Mouse (Mus musculus): ENCODE results near the gene Igsf8.

Igsf8 gene

DNA sequence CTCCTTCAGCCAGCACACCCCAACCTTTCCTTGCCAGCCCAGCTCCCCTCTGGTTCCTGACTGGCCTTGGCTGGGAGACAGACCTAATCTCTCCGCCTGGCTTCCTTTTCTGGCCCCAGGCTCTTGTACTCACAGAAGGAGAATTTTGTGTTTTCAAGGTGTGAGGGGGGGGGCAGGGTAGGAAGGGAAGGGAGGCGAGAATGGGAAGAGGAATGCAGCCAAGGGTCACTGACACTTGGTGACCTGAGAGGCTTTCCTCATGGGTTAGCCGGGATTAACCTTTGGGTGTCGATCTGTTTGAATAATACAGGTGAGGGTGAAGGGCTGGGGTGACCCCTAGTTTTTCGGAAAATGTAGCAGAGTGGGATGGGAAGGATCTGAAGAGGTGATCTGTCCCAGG is 12.7 kb downstream of the Igsf8 start:
- no peak for DNase-seq

GRCm38 (mm10) chr1:172274547-172274946 is 13.1 kb downstream of the Igsf8 start:
- DNase-seq = no peak

DNA sequence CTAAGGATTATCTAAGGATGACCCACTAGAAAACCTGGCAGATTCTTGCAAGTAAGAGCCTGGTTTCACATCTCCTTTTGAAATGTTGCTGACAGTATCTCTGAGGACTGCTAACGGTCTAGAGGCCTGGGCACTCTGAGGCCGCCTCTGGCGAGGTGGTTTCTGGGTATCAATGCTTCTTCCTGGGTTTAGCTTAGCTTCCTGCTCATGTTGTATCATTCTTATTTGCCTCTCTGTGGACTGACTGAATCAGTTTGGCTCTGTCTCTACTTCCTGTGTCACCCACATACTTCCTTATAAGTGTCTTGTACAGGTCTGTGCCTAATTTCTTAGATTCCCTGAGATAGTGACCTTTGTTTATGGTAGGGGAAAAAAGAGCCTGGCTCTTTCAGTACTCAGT is 15.7 kb downstream of the Igsf8 start:
- no peak for DNase-seq

- no peak for DNase-seq
These were observed 16.9 kb downstream of the Igsf8 start for GRCm38 (mm10) chr1:172278328-172278727.

DNA sequence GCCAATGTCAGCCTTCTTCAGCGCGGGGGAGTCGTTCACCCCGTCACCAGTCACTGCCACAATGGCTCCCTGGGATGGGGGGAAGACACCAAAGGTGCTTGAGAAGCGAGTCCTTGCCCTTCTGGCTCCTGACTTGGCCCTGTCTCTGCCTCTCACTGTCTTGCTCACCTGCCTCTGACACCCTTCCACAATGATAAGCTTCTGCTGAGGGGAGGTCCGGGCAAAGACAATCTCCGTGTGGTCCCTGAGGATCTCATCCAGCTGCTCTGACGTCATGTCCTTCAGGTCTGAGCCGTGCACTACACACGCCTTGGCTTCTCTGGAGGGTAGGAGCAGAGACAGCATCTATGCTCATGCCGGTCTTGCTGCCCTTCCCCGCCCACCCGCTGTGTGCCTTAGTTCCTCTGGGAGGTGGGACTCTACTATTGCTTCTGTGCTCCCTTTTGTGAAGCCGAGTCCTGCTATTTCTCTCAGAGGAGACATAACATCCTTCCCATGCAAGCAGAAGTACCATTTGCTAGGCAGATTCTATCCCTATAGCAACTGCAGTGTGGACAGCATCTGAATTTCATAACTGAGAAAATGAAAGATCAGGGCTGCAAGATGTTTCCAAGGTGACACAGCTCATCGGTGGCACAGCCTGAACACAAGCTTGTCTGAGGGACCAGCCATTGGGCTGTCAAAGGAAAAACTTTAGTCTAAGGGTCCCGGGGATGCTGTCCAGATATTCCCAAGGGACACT is 18.5 kb downstream of the Igsf8 start:
- DNase-seq = no peak

DNA sequence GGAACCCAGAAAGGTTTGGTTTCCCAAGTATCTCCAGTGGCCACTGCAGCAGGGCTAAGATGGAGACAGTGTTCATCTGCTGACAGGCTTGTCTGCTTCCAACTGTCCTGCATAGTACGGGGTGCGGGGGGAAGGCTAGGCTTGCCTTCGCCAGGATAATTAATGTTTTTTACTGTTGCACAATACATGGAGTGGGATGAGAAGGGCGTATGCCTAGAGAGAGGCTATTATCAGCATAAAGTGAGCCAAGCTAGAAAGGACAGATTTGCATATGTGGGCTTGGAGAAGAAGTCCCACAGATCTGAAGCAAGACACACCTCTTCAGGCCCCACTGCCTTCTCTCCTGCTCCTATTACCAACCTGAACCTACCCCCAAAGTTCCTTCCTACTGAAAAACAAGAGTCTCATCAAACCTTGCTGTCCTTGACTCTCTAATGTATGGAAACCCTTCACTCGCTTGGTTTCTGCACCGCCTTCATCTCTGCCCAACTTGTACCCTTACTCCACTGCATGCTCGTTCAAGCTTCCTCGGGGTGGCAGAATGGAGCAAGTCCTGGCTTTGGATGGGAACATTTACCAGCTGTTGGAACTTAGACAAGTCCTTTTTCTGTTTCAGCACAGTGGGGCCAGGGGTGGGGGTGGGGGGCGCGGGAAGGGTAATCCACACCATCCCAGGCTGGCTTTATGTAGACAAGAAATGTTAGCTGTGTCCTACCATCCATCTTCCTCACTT is 20.2 kb downstream of the Igsf8 start:
- DNase-seq = no peak

DNA sequence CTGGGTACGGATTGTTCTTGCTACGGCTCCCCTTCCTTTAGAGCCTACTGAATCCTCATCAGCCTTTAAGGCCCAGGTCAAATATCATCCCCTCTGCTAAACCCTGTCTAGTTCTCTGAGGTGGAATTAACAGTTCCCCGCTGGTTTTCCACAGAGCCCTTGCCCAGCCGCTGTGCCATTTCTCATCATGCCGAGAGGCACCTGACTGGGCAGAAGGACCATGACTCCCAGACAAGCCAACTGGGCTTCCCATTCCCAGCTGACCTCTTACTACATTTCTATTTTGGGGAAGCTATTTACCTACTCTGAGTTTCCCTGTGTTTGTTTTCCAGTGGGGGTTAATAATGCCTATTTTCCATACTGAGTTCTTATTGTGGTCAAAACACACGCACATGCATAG is 21.6 kb downstream of the Igsf8 start:
- DNase-seq = no peak

GRCm38 (mm10) chr1:172284221-172284620 is 22.8 kb downstream of the Igsf8 start:
- DNase-seq = no peak

DNA sequence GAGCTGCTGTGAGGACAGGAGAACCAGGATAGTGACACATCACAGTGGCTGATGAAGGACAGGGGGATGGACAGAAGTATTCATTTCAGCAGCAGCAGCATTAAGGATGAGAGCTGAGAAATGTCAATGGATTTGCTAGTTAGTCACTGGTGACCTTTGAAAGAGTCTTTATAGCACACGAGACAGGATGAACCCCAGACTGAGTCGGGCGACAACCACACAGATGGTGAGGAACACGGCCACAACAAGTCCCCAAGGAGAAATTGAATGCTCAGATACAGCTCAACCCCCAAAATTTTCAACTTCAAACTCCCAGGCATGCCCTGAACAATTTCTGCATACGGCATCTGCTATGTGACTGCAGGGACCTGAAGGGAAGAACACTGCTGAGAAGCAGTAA is 25.3 kb downstream of the Igsf8 start:
- DNase-seq = no peak

DNA sequence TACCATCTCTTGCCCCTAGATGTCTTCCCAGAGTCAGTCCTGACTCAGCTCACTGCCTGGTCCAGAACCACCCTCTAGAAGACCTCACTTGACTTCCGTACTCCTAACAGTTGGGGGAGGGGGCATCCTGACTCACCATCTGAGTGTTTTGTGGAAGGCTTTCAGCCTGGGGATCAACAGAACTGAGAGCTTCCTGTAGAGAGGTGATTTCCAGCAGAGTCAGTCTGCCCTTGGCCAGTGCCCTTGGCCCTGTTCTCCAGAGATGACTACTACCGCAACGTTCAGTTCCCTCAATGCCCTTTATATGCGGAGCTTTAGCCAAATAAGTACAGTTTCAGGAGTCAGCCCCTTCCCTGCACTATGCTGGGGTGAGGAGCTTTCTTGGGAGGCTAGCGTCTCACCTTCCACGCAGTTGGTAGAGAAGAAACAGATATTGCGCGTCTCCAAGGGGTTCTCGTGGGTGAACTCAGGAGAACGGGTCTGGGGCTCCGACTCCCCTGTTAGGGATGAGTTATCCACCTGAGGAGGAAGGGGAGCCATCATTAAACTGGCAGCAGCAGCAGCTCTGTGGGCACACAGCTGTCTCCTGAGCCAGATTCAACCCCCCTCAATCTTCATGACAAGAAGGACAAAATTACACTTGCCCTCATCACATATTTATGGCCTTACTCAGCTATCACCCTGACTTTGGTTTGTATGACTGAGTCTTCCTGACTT is 27.6 kb downstream of the Igsf8 start:
- no peak for DNase-seq

DNA sequence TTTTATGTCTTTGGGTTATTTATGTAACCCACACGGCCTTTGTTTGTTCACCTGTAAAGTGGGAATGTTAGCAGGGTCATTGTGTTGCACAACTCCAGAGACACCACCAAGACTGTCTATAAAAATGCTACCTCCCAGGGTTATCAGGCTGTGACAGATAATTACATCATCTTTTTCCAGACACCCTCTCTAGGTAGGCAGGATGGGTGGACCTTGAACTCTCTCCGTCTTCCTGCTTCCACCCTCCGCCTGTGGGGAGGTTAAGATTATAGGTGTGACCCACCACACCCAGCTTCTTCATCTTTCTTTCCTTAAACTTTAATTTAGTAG is 28.1 kb downstream of the Igsf8 start:
- DNase-seq = no peak

- no peak for DNase-seq
These were observed 31.4 kb downstream of the Igsf8 start for GRCm38 (mm10) chr1:172292880-172293279.

DNA sequence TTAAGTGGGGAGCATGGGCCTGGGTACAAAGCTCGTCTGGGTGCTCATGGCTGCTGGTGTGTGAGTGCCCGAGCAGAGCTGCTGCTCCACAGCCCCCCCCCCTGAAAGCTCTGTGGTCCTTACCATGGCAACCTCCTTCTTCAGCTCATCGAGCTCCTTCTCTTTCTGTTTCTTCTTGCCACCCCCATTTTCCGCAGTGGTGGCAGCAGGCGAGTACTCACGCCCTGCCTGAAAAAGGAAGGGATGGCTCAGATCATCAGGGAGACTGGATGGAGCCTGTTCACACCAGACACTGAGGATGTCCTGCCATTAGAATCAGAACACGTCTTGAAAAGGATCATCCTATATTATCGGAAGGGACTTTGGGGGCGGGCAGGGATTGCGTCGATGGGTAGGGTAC is 32.0 kb downstream of the Igsf8 start:
- no peak for DNase-seq

DNA sequence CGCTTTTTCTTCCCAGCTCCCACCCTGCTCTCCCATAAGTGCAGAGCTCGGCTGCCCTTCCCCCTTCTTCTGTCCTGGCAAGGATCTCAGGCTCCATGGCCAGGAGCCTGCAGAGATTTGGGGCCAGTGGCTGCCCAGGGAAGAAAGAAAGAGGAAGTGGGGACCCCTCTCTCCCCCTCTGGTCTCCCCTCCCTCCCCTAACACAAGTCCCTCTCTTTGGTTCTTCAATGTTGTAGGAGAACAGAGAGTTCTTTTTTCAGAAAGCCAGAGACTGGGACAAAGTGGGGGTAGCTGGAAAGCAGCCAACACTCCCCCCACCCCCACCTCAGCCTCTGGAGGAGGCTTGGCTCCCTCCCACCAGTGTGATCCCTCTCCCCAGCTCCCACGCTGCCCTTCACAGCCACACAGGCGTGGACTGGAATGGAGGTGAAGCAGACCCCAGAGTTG is 34.3 kb downstream of the Igsf8 start:
- no peak for DNase-seq

- DNase-seq = no peak
These were observed 35.5 kb downstream of the Igsf8 start for GRCm38 (mm10) chr1:172296816-172297510.

DNA sequence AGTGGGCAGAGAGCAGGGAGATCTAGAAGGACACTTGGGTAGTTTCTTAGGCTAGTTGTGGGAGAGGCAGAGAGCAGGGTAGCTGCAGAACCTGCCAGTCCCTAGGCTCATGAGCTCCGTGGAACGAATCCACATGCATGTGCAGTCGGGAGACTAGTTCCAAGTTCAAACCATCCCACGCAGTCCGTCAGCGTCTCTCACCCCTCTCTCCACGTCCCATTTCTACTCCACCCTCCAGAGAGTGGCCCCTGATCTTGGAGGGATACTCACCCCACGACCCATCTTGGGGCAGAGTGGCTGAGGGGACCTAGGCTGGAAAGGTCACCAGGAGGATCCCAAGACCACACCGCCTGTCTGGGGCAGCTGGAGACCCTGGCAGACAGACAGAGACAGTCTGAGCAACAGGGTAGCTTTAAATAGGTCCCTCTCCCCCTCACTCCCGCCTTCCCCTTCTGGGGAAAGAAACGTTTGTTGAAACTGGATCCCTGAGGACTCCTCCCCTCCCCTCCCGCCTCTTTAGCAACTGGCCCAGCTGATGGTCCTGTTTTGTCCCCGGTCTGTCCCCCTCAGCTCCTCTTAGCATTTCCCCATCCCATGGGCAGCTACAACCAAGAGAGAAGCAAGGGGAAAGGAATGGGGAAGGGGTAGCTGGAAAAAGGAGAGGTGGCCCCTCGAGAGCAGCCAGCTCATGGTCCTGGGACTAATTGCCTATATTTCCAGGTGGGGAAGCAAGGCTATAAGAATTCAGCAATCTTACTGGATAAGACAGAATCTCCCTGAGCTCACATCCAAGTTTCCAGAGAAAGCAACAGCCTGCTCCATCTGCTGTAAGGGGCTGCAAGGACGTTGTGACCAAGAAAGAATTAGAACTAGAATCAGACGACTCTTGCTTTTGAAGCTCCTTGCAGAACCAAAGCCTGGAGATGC is 36.4 kb downstream of the Igsf8 start, which contains the start of gene Atp1a2:
Gene Atp1a2 (minus strand): TSS at position 454 of the 927 bp plus-strand sequence.
- no peak for DNase-seq

GRCm38 (mm10) chr1:172299528-172299927 is 38.1 kb downstream of the Igsf8 start:
- no peak for DNase-seq

DNA sequence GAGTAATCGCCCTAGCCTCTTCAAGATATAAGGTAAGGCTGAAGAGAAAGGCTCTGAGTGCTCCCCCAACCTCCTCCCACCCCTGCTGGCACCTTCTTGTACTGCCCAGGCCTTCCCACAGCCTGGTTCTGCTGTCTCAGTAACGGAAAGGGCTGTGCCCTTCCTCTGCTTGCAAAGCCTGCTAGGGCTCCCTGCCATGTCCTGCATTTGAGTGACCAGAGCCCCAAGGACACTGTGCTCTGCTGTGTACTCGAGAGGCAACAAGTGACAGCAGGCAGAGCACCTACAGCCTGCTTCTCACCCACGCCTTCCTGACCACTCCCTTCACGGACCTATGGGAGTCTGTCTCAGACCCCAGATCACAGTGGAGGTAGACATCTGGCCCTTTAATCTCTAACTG is 38.8 kb downstream of the Igsf8 start:
- DNase-seq = no peak

GRCm38 (mm10) chr1:172301180-172301579 is 39.7 kb downstream of the Igsf8 start:
- DNase-seq = no peak

- no peak for DNase-seq
These were observed 40.9 kb downstream of the Igsf8 start for GRCm38 (mm10) chr1:172302311-172302710.

GRCm38 (mm10) chr1:172302851-172303250 is 41.4 kb downstream of the Igsf8 start:
- DNase-seq = no peak

GRCm38 (mm10) chr1:172304443-172304842 is 43.0 kb downstream of the Igsf8 start:
- no peak for DNase-seq
